Mouse (Mus musculus): Measurements from ENCODE around the gene Olfr324. TPM values are rescaled to one million over a fixed set of nuclear protein-coding genes. Genes with fewer than 3 reads are reported as not detected.

Gene Olfr324
- not detected in 2 replicates for polyA plus RNA-seq (2011; ENCODE audit: insufficient read length, low read depth, missing spikeins)

DNA sequence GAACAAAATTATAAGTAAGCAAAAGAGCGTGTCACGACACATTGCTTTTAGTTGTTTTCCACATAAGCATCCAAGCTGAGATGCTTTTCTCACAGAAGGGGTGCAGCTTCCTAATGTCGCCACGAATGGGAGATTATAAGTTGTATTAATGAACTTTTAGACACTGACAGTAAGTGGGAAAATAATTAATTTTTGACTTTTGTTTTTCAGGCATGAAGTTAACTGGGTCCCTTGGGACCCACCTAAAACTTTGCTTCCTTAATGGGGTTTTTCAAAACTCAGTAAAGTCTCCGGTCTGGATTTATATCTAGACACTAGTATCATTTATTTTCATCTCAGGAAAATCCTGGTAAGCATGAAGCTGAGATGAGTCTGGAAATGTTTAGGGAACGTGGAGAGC, at the start of gene Olfr324:
Gene Olfr324, plus strand, starts transcription at position 301 of the 400 bp plus-strand sequence.
- H3K4me3 ChIP-seq (ENCODE audit: insufficient read depth, low read length): no peak within 1 kb of the TSS
- no peak within 1 kb of the TSS for H3K27ac ChIP-seq (ENCODE audit: insufficient read depth, low read length)
- no peak for TF ChIP-seq POLR2A (IDR thresholded peaks at IDR 0.05; ENCODE audit: low read depth, low read length)
- no peak for TF ChIP-seq CTCF (IDR thresholded peaks at IDR 0.05; ENCODE audit: borderline replicate concordance, insufficient read depth, low read length)
- no peaks in the 10 kb centered on the region for H3K4me1 ChIP-seq (ENCODE audit: control insufficient read depth, insufficient read depth, low read length)

DNA sequence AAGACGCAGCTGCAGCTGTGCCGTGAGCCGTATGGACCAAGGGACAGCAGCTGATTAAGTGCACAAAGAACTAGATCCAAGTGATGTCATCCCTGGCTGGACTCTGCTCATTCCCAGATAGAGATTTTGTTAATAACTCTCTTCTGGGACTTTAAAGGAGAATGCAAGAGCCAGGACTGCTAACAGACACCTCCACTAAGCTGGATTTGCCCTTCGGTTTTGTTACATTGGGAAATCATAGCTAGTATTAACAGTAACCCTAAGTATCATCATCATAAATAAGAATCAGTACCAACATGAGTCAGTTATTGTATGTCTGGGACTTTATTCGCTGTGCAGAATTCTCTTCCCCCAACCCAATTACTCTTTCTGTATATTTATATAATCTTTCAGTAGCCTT, 48.6 kb upstream of the Olfr324 start, which contains the start of gene Olfr329-ps:
Gene Olfr329-ps, minus strand, starts transcription at position 101 of the 400 bp plus-strand sequence.
- TF ChIP-seq CTCF (IDR thresholded peaks at IDR 0.05; ENCODE audit: borderline replicate concordance, insufficient read depth, low read length): no peak
- TF ChIP-seq POLR2A (IDR thresholded peaks at IDR 0.05; ENCODE audit: low read depth, low read length): no peak
- Histone ChIP-seq H3K4me3 (ENCODE audit: insufficient read depth, low read length) (no peak within 1 kb of the TSS), H3K27ac (ENCODE audit: insufficient read depth, low read length) (no peak within 1 kb of the TSS), H3K4me1 (ENCODE audit: control insufficient read depth, insufficient read depth, low read length) (no peaks in the 10 kb centered on the region)

DNA sequence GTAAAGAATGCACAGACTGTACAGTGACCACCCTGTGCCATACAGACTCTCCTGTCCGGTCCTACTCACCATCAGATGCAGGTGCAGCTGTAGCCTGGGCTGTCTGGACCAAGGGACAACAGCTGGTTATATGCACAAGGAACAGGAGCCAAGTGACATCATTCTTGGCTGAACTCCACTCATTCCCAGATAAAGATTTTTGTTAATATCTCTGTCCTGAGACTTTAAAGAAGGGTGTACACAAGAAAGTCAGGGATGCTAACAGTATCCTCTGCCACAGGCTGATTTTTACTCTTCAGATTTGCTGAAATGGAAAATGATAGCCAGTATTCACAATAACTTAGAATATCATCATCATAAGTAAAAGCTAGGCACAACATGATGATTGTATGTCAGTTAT, 39.4 kb upstream of the Olfr324 start, which contains the start of gene Olfr328:
Gene Olfr328, minus strand, starts transcription at position 101 of the 400 bp plus-strand sequence.
- Histone ChIP-seq H3K27ac (ENCODE audit: insufficient read depth, low read length) (no peak within 1 kb of the TSS), H3K4me1 (ENCODE audit: control insufficient read depth, insufficient read depth, low read length) (no peaks in the 10 kb centered on the region), H3K4me3 (ENCODE audit: insufficient read depth, low read length) (no peak within 1 kb of the TSS)
- TF ChIP-seq CTCF (IDR thresholded peaks at IDR 0.05; ENCODE audit: borderline replicate concordance, insufficient read depth, low read length) (no peak), POLR2A (IDR thresholded peaks at IDR 0.05; ENCODE audit: low read depth, low read length) (no peak)

DNA sequence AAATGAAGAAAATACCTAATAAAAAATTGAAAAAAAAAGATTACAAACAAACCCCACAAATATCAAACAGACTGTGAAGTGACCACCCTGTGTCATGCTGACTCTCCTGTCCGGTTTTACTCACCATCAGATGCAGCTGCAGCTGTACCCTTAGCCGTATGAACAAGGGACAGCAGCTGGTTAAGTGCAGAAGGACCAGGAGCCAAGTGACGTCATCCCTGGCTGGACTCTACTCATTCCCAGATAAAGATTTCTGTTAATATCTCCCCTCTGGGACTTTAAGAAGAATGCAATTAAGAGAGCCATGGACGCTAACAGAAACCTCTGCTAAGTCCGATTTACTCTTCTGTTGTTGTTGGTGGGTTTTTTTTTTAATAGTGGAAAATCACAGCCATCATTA, 24.5 kb upstream of the Olfr324 start, which contains the start of gene Olfr224:
Gene Olfr224, minus strand, starts transcription at position 149 of the 400 bp plus-strand sequence.
- H3K27ac ChIP-seq (ENCODE audit: insufficient read depth, low read length): no peak within 1 kb of the TSS
- H3K4me1 ChIP-seq (ENCODE audit: control insufficient read depth, insufficient read depth, low read length): no peaks in the 10 kb centered on the region
- H3K4me3 ChIP-seq (ENCODE audit: insufficient read depth, low read length): no peak within 1 kb of the TSS
- TF ChIP-seq CTCF (IDR thresholded peaks at IDR 0.05; ENCODE audit: borderline replicate concordance, insufficient read depth, low read length) (no peak), POLR2A (IDR thresholded peaks at IDR 0.05; ENCODE audit: low read depth, low read length) (no peak)

DNA sequence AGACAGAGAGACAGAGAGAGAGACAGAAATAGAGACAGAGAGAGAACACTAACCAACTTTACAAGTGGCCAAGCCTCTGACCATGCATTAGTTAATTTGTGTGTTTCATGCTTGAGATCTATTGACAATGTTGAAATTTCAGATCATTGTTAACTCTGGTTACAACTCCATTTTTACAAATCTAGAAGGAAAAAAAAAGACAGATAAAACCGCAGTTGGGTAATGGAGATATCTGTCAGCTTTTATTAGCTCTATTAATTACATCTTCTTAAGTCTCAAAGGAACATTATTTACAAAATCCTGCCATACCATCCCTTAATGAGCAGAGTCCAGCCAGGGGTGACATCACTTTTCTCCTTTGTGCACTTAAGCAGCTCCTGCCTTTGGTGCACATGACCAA, 17.5 kb upstream of the Olfr324 start, which contains the start of gene Olfr325:
Gene Olfr325, plus strand, starts transcription at position 301 of the 400 bp plus-strand sequence.
- TF ChIP-seq CTCF (IDR thresholded peaks at IDR 0.05; ENCODE audit: borderline replicate concordance, insufficient read depth, low read length) (no peak), POLR2A (IDR thresholded peaks at IDR 0.05; ENCODE audit: low read depth, low read length) (no peak)
- H3K27ac ChIP-seq (ENCODE audit: insufficient read depth, low read length): no peak within 1 kb of the TSS
- no peak within 1 kb of the TSS for H3K4me3 ChIP-seq (ENCODE audit: insufficient read depth, low read length)
- no peaks in the 10 kb centered on the region for H3K4me1 ChIP-seq (ENCODE audit: control insufficient read depth, insufficient read depth, low read length)

DNA sequence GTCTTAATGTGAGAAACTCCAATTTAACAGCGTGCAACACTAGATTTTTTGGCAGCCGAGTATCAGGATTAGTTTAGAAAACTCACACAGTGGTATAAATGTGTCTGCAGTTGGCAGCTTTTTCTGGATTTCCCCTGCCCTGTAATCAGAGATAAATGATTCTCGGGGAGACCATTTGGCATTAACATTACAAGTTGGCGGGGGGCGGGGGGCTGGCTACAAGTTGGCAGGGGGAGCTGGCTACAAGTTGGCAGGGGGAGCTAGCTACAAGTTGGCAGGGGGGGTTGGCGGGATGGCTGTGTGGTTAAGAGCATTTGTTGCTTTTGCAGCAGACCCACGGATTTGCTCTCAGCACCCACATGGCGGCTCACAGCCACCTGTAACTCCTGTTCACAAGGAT, 16.3 kb upstream of the Olfr324 start:
- Histone ChIP-seq H3K27ac (ENCODE audit: insufficient read depth, low read length) (no peak overlapping the region), H3K4me3 (ENCODE audit: insufficient read depth, low read length) (no peak overlapping the region), H3K4me1 (ENCODE audit: control insufficient read depth, insufficient read depth, low read length) (no peaks in the 10 kb centered on the region)
- TF ChIP-seq CTCF (IDR thresholded peaks at IDR 0.05; ENCODE audit: borderline replicate concordance, insufficient read depth, low read length) (no peak), POLR2A (IDR thresholded peaks at IDR 0.05; ENCODE audit: low read depth, low read length) (no peak)

DNA sequence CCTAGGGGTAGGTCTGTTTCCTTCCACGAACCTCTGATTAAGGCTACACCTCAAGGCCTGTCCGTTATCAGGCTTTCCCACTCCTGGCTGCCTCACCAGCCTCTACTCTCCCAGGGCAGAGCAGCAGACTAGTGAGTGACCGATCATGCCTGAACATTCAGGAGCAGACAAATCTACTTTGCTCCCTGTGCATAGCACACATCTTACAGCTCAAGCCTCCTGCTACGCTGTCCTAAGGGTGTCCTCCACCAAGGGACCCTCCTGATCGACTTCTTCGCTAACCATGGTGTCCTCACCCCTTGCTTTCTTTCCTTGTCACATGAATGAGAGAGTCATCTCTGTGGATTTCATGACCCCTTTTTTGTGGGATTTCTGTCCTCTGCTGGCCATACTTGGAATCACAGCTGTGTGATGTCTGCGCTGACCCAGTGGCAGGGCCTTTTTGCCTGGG, 7.0 kb upstream of the Olfr324 start:
- Histone ChIP-seq H3K4me3 (ENCODE audit: insufficient read depth, low read length) (no peak overlapping the region), H3K27ac (ENCODE audit: insufficient read depth, low read length) (no peak overlapping the region), H3K4me1 (ENCODE audit: control insufficient read depth, insufficient read depth, low read length) (no peaks in the 10 kb centered on the region)
- TF ChIP-seq CTCF (IDR thresholded peaks at IDR 0.05; ENCODE audit: borderline replicate concordance, insufficient read depth, low read length): 0 out of 2 replicates have a peak, but pooled peaks have one; percentile 9
- no peak for TF ChIP-seq POLR2A (IDR thresholded peaks at IDR 0.05; ENCODE audit: low read depth, low read length)

DNA sequence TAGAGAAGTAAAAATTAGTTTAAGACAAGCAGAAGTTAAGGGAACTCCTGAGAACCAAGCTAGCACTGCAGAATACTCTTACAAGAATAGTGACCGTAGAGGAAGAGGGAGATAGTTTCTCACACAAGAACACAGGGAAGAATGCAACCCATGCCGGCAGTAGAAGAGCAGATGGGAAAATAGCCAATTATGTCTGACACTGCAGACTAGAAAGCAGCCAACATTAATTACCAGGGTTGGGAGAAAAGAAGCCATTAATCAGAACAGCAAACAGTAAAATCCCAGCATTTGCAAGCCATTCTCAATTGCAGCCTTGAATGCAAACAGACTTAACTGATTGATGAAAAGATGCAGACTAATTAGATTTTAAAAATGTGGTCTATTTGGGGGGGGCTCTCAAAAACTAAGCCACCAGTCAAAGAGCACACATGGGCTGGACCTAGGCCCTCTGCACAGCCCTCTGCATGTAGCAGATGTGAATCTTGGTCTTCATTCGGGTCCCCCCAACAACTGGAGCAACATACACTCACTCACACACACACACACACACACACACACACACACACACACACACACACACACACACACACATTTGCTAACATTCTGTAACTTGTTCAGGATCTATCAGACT, 6.2 kb upstream of the Olfr324 start:
- TF ChIP-seq POLR2A (IDR thresholded peaks at IDR 0.05; ENCODE audit: low read depth, low read length): no peak
- no peak for TF ChIP-seq CTCF (IDR thresholded peaks at IDR 0.05; ENCODE audit: borderline replicate concordance, insufficient read depth, low read length)
- no peaks in the 10 kb centered on the region for H3K4me1 ChIP-seq (ENCODE audit: control insufficient read depth, insufficient read depth, low read length)
- no peak overlapping the region for H3K4me3 ChIP-seq (ENCODE audit: insufficient read depth, low read length)
- H3K27ac ChIP-seq (ENCODE audit: insufficient read depth, low read length): no peak overlapping the region

DNA sequence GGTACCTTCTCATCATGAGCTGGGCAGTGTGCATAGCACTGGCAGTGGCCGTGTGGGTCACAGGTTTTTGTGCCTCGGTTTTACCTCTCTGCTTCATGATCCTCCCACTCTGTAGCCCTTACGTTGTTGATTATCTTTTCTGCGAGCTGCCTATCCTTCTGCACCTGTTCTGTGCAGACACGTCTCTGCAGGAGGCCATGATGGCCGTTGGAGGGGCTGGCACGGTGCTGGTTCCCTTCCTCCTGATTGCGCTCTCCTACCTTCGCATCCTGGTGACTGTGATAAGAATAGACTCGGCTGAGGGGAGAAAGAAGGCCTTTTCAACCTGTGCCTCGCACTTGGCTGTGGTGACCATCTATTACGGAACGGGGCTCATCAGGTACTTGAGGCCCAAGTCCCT, 2.9 kb downstream of the Olfr324 start:
- no peak overlapping the region for H3K4me3 ChIP-seq (ENCODE audit: insufficient read depth, low read length)
- TF ChIP-seq CTCF (IDR thresholded peaks at IDR 0.05; ENCODE audit: borderline replicate concordance, insufficient read depth, low read length) (no peak), POLR2A (IDR thresholded peaks at IDR 0.05; ENCODE audit: low read depth, low read length) (no peak)
- H3K4me1 ChIP-seq (ENCODE audit: control insufficient read depth, insufficient read depth, low read length): no peaks in the 10 kb centered on the region
- H3K27ac ChIP-seq (ENCODE audit: insufficient read depth, low read length): no peak overlapping the region

DNA sequence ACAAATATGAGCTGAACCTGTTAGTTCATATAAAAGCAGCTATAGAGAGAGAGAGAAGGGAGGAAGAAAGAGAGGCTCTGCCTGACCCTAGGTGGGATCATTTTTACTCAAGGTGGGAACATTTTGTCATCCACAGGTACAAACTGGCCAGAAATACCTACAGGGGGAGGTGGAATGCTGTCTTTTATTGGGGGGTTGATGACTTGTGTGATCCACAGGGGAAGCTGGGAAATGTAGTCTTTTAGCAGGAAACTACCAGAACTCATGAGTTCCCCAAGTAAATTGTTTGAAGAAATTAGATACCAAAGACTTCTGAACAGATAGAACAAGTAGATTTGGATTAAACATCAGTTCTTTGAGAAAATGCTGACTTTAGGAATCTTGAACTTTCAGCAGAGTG, 7.1 kb downstream of the Olfr324 start:
- Histone ChIP-seq H3K4me3 (ENCODE audit: insufficient read depth, low read length) (no peak overlapping the region), H3K4me1 (ENCODE audit: control insufficient read depth, insufficient read depth, low read length) (no peaks in the 10 kb centered on the region), H3K27ac (ENCODE audit: insufficient read depth, low read length) (no peak overlapping the region)
- TF ChIP-seq CTCF (IDR thresholded peaks at IDR 0.05; ENCODE audit: borderline replicate concordance, insufficient read depth, low read length) (no peak), POLR2A (IDR thresholded peaks at IDR 0.05; ENCODE audit: low read depth, low read length) (no peak)

Measured in embryonic fibroblast, embryonic 13.5 days (primary cell).